Comparison of ENCODE assay signal across 23 mouse cellular contexts in the genomic region with DNA sequence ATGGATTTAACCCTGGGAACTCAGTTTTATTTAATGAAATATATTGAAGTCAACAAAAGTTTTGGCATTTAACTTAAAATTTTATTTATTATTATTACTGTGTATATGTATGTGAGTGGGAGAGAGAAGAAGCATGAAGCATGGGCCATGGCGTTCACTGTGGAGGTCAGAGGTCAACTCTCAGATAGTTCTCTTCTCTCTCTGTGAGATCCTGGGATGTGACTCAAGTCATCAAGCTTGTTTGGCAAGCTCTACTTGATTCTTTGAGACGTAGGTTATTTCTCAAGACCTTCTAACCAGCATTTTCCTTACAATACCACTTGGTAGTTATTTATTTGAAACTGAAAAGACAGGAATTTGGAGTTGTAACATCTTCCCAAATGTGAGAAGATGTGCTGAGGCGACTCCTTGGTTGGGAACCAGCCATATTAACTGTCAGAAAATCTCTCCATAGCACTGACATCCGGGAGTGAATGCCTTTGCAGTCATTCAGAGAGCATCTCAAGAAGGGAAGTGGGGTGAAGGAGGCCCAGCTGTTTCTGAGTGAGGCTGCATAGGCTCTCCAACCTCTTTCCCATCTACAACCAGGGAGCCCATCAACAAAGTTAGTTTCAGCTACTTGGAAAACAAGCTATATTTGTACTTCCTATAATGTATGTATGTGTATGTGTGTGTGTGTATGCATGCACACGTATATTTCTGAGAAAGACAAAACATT.
"Had no signal": no experiment of that assay in that cellular context is flagged by ENCODE, and none has a peak within 500 bp of the region (broad histone marks: within the 10 kb centered on the region; RNA-seq: fewer than 3 reads in every experiment).

No protein-coding gene starts in this region.

- H3K9ac ChIP-seq: hindbrain, embryonic 12.5 days; hindbrain, embryonic 14.5 days; intestine, embryonic 15.5 days; limb, embryonic 13.5 days had no signal

- H3K4me3 ChIP-seq: gastrocnemius, adult 2 months; heart, adult 2 months; hindbrain, embryonic 10.5 days; hindbrain, embryonic 12.5 days; intestine, embryonic 15.5 days; layer of hippocampus, adult 2 months; left cerebral cortex, adult 2 months; limb, embryonic 13.5 days had no signal

- H3K9me3 ChIP-seq: hindbrain, embryonic 10.5 days; hindbrain, embryonic 12.5 days; intestine, embryonic 15.5 days; limb, embryonic 13.5 days had no signal

- H3K4me2 ChIP-seq: heart, embryonic 11.5 days; hindbrain, embryonic 12.5 days; hindbrain, embryonic 14.5 days; intestine, embryonic 15.5 days; limb, embryonic 13.5 days had no signal

- DNase-seq: gastrocnemius, adult 2 months; gastrocnemius, postnatal 10 days; gastrocnemius, postnatal 25 days; heart, adult 2 months; heart, postnatal 10 days; heart, postnatal 4 days; kidney, adult 18-20 months; kidney, adult 8-10 months; kidney, postnatal 10 days; kidney, postnatal 25 days; kidney, postnatal 4 days; liver had no signal

- H3K4me1 ChIP-seq: hindbrain, embryonic 10.5 days; hindbrain, embryonic 12.5 days; intestine, embryonic 15.5 days had no signal

- H3K36me3 ChIP-seq: hindbrain, embryonic 10.5 days; hindbrain, embryonic 12.5 days; intestine, embryonic 15.5 days; limb, embryonic 13.5 days had no signal

- H3K27me3 ChIP-seq: hindbrain, embryonic 12.5 days; intestine, embryonic 15.5 days; limb, embryonic 13.5 days had no signal

- H3K27ac ChIP-seq: gastrocnemius, adult 2 months; heart, adult 2 months; hindbrain, embryonic 10.5 days; hindbrain, embryonic 12.5 days; hindbrain, embryonic 14.5 days; intestine, embryonic 15.5 days; layer of hippocampus, adult 2 months; left cerebral cortex, adult 2 months; limb, embryonic 13.5 days had no signal

- ATAC-seq: hindbrain, embryonic 16.5 days; inflammation-experienced regulatory T-cells, adult 6 months; intestine, embryonic 15.5 days; intestine, postnatal 0 days had no signal
